Mouse (Mus musculus): ENCODE data around the gene Cd99l2. TPM values are rescaled to one million over a fixed set of nuclear protein-coding genes. Genes with fewer than 3 reads are reported as not detected.

Cd99l2 gene
- polyA plus RNA-seq, 1 experiment from 2014 or later: 33.4 TPM

Small RNA genes within 50 kb of the gene (microRNA-seq; reads per million reads assigned to microRNA genes)
- gene Gm23945: not detected

Other genes starting within 250 kb of the Cd99l2 start
- gene Mtmr1, start 128.1 kb downstream of the Cd99l2 start, polyA plus RNA-seq (2014; fragmentation: Nextera tagmentation; extraction: Ambion mirVana): 15.4 and 16.3 TPM in 2 replicates
- gene Hmgb3, start 63.1 kb upstream of the Cd99l2 start, polyA plus RNA-seq (2014; fragmentation: Nextera tagmentation; extraction: Ambion mirVana): 608 and 609 TPM in 2 replicates
- 0.11 and 0.61 TPM in 2 replicates for gene Gpr50, start 170.8 kb upstream of the Cd99l2 start, polyA plus RNA-seq (2014; fragmentation: Nextera tagmentation; extraction: Ambion mirVana)

All from neural tube, embryonic 11.5 days (tissue).